15 mouse cellular contexts compared by ENCODE assay signal in genomic region chr1:159800366-159800765, GRCm38 (mm10).
"Had no signal": no experiment of that assay in that cellular context is flagged by ENCODE, and none has a peak within 500 bp of the region (broad histone marks: within the 10 kb centered on the region; RNA-seq: fewer than 3 reads in every experiment).

No protein-coding gene starts in this region.

- DNase-seq: lung, adult 2 months; lung, postnatal 14 days; lung, postnatal 36 days; right cerebral cortex, postnatal 14 days; thymus, adult 2 months; thymus, postnatal 25 days; thymus, postnatal 4 days had no signal

- H3K4me3 ChIP-seq: lung, embryonic 15.5 days; megakaryocyte, embryonic 14.5 days; midbrain, embryonic 13.5 days; midbrain, embryonic 15.5 days; neural tube, embryonic 12.5 days; stomach, embryonic 15.5 days had no signal

- H3K27ac ChIP-seq: lung, embryonic 15.5 days; macrophage; midbrain, embryonic 13.5 days; midbrain, embryonic 15.5 days; neural tube, embryonic 12.5 days; stomach, embryonic 15.5 days; stomach, postnatal 0 days had no signal
